Mouse (Mus musculus) pancreas, adult 10 weeks (tissue): ENCODE data around the gene Zfp687. TPM values are rescaled to one million over a fixed set of nuclear protein-coding genes. Genes with fewer than 3 reads are reported as not detected.

Experiments used
- polyA plus RNA-seq: library from polyadenylated mRNA; stranded (reverse); fragments of 350-450 nt; fragmentation: Illumina TruSeq; extraction: RNeasy Lipid Tissue Mini Kit (QIAGEN cat#74804); gene quantifications from one replicate; pipeline ENCODE4 v1.2.3, GENCODE M21; 2015; ENCODE audit warnings: low read depth, low replicate concordance; ENCODE audit not compliant: insufficient read depth

Zfp687 gene
- polyA plus RNA-seq = 7.0 TPM

GRCm38 (mm10) chr3:95015337-95015872, at the start of gene Zfp687:
TSS of gene Zfp687 (minus strand) at chr3:95015448.

GRCm38 (mm10) chr3:95042166-95042837, 27.1 kb upstream of the Zfp687 start, which contains the start of gene Psmd4:
TSS of gene Psmd4 (minus strand) at chr3:95042614.

GRCm38 (mm10) chr3:94974528-94975422, 40.5 kb downstream of the Zfp687 start, which contains the start of gene Pi4kb:
TSS of gene Pi4kb (plus strand) at chr3:94974731.

Other genes with a start within 250 kb of the Zfp687 start
- 9.0 TPM for gene Cgn, start 229.0 kb downstream of the Zfp687 start, polyA plus RNA-seq
- 6.3 TPM for gene Pogz, start 177.9 kb downstream of the Zfp687 start, polyA plus RNA-seq
- 53.6 TPM for gene Psmb4, start 128.5 kb downstream of the Zfp687 start, polyA plus RNA-seq
- gene Selenbp1, start 82.4 kb downstream of the Zfp687 start, polyA plus RNA-seq = 25.2 TPM
- 3.4 TPM for gene Rfx5, start 61.4 kb downstream of the Zfp687 start, polyA plus RNA-seq
- 11.6 TPM for gene Pi4kb, start 40.7 kb downstream of the Zfp687 start, polyA plus RNA-seq
- 40.1 TPM for gene Psmd4, start 27.2 kb upstream of the Zfp687 start, polyA plus RNA-seq
- gene Pip5k1a, start 91.5 kb upstream of the Zfp687 start, polyA plus RNA-seq = 4.5 TPM
- 9.9 TPM for gene Vps72, start 95.6 kb upstream of the Zfp687 start, polyA plus RNA-seq
- not detected for gene Tmod4, start 109.0 kb upstream of the Zfp687 start, polyA plus RNA-seq
- gene Scnm1, start 118.6 kb upstream of the Zfp687 start, polyA plus RNA-seq = 14.9 TPM
- 1.8 TPM for gene Lysmd1, start 118.6 kb upstream of the Zfp687 start, polyA plus RNA-seq
- 2.8 TPM for gene Tnfaip8l2, start 126.9 kb upstream of the Zfp687 start, polyA plus RNA-seq
- gene Sema6c, start 145.0 kb upstream of the Zfp687 start, polyA plus RNA-seq = 4.6 TPM
- 5.2 TPM for gene Gabpb2, start 202.5 kb upstream of the Zfp687 start, polyA plus RNA-seq
- gene Cdc42se1, start 213.3 kb upstream of the Zfp687 start, polyA plus RNA-seq = 15.7 TPM
- gene Mllt11, start 216.7 kb upstream of the Zfp687 start, polyA plus RNA-seq = 5.8 TPM
- not detected for gene Gm128, start 226.2 kb upstream of the Zfp687 start, polyA plus RNA-seq
- not detected for gene Bnipl, start 235.7 kb upstream of the Zfp687 start, polyA plus RNA-seq